ENCODE assay signal across 17 mouse cellular contexts in the genomic region with DNA sequence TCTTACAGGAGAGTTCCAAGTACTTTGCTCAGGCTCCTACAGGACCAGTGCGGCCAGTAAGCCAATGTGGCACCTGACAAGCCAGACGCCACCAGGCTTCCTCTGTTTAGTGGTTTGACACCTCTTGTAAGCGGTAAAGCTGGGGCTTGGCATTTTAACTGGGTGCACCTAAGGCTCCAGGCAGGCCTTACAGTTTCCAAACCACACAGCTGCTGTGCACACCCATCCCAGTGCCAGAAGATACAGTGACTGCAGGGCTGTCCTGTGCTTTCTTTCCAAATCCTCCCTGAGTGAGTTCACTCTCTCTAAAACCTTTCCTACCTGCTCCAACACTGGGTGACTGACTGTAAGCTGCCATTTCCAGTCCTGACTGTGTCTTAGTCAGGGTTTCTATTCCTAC. TPM values are rescaled to one million over a fixed set of nuclear protein-coding genes. Genes with fewer than 3 reads are reported as not detected.
"Had no signal": no experiment of that assay in that cellular context is flagged by ENCODE, and none has a peak within 500 bp of the region (broad histone marks: within the 10 kb centered on the region; RNA-seq: fewer than 3 reads in every experiment).

No protein-coding gene starts in this region.

- DNase-seq: gastrocnemius, adult 2 months; gastrocnemius, postnatal 10 days; gastrocnemius, postnatal 25 days; heart, adult 11 months; heart, adult 2 months; heart, postnatal 14 days; heart, postnatal 4 days; kidney, adult 11 months; kidney, adult 2 months; kidney, adult 9 months; kidney, postnatal 14 days; kidney, postnatal 36 days; layer of hippocampus, adult 9-11 months; layer of hippocampus, postnatal 36 days; left cerebral cortex, postnatal 4 days had no signal

RNA-seq across cellular contexts. Expression of a gene that starts 28.5 kb away (rescaled TPM):
- total RNA-seq: gastrocnemius, adult 2 months; gastrocnemius, postnatal 10 days; gastrocnemius, postnatal 25 days; gastrocnemius, postnatal 4 days; heart, adult 2 months; heart, postnatal 14 days; heart, postnatal 4 days; liver, adult 2 months had no signal
